Mouse (Mus musculus): ENCODE results near the gene Olfr1395.
"Not testable (repeated sequence)": the region's sequence is repeated elsewhere in the genome, so short reads cannot be mapped to it uniquely, and the experiment has no call there.

Gene Olfr1395

GRCm38 (mm10) chr11:49175345-49175744 lies 33.3 kb downstream of the Olfr1395 start:
- no peak for DNase-seq (ENCODE audit: low spot score in 2 of 2)

GRCm38 (mm10) chr11:49176047-49176779 lies 34.1 kb downstream of the Olfr1395 start:
- not testable (repeated sequence) for DNase-seq (ENCODE audit: low spot score in 2 of 2)

- no peak for DNase-seq (ENCODE audit: low spot score in 2 of 2)
Measured at GRCm38 (mm10) chr11:49183172-49183571, 41.1 kb downstream of the Olfr1395 start.

GRCm38 (mm10) chr11:49186452-49186851 lies 44.4 kb downstream of the Olfr1395 start:
- DNase-seq (ENCODE audit: low spot score in 2 of 2) = no peak

- no peak for DNase-seq (ENCODE audit: low spot score in 2 of 2)
Measured at GRCm38 (mm10) chr11:49186955-49187488, 44.9 kb downstream of the Olfr1395 start, which contains the start of gene Btnl9. Gene Btnl9, minus strand, starts transcription at chr11:49187159.

GRCm38 (mm10) chr11:49187701-49188100 lies 45.6 kb downstream of the Olfr1395 start:
- no peak for DNase-seq (ENCODE audit: low spot score in 2 of 2)

- peak; percentile 37 to 46 for DNase-seq (ENCODE audit: low spot score in 2 of 2)
Measured at GRCm38 (mm10) chr11:49189737-49190136, 47.7 kb downstream of the Olfr1395 start.

- DNase-seq (ENCODE audit: low spot score in 2 of 2) = no peak
Measured at GRCm38 (mm10) chr11:49191083-49191482, 49.0 kb downstream of the Olfr1395 start.

GRCm38 (mm10) chr11:49194771-49195170 lies 52.7 kb downstream of the Olfr1395 start:
- DNase-seq (ENCODE audit: low spot score in 2 of 2) = not testable (repeated sequence)

- no peak for DNase-seq (ENCODE audit: low spot score in 2 of 2)
Measured at GRCm38 (mm10) chr11:49195819-49196322, 53.8 kb downstream of the Olfr1395 start.
